Mouse (Mus musculus): ENCODE measurements at regions not wholly inside any gene's neighbourhood (a gene's known extent, or its start where the extent isn't known, plus 50 kb on each side); places are given as distances from the start of the nearest gene placed in this dataset.

DNA sequence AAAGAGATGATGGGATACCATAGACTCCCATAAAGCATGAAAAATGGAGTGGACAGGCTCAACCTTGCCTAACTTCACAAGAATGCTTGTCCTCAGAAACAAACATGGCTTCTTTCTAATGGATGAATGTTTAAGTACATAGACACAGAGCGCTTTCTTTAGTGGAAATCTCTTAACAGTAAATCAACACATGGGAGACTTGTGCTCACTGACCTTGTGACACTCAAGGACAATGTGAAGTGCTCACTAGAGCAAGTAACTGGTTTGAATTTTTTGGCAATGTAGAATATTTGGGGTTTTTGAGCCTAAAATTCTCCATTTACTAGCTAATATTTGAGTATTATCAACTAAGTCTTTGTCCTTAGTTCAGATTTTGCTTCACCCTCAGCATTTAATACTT lies 88.0 kb downstream of the Tent5c start:
- Histone ChIP-seq H3K9ac (no peak overlapping the region), H3K4me1 (no peaks in the 10 kb centered on the region), H3K4me2 (no peak overlapping the region), H3K27ac (replicated peaks) (no peak overlapping the region), H3K36me3 (no peaks in the 10 kb centered on the region), H3K9me3 (no peaks in the 10 kb centered on the region), H3K4me3 (no peak overlapping the region), H3K27me3 (replicated peaks) (no peaks in the 10 kb centered on the region)
- ATAC-seq (ENCODE audit: extremely low read depth, insufficient number of reproducible peaks, low FRiP score, low TSS enrichment), result no peak
- WGBS, result 91% methylated on average over 1 of the region's 1 CpGs

- no peaks in the 10 kb centered on the region for H3K27me3 ChIP-seq (replicated peaks)
- H3K9ac ChIP-seq, result no peak overlapping the region
- 79% methylated on average over 3 of the region's 3 CpGs for WGBS
- H3K4me3 ChIP-seq, result no peak overlapping the region
- H3K4me2 ChIP-seq, result no peak overlapping the region
- no peaks in the 10 kb centered on the region for H3K9me3 ChIP-seq
- ATAC-seq (ENCODE audit: extremely low read depth, insufficient number of reproducible peaks, low FRiP score, low TSS enrichment), result no peak
- no peaks in the 10 kb centered on the region for H3K36me3 ChIP-seq
- no peak overlapping the region for H3K27ac ChIP-seq (replicated peaks)
- H3K4me1 ChIP-seq, result 0 out of 2 replicates have a peak, but pooled peaks cover 3% of the 10 kb centered on the region
Measured at GRCm38 (mm10) chr3:100397491-100397890, 91.6 kb downstream of the Tent5c start.

GRCm38 (mm10) chr3:100394911-100395604 lies 94.1 kb downstream of the Tent5c start:
- Histone ChIP-seq H3K36me3 (no peaks in the 10 kb centered on the region), H3K9ac (no peak overlapping the region), H3K9me3 (no peaks in the 10 kb centered on the region), H3K4me1 (0 out of 2 replicates have a peak, but pooled peaks cover 3% of the 10 kb centered on the region), H3K27ac (replicated peaks) (no peak overlapping the region), H3K4me3 (no peak overlapping the region), H3K4me2 (no peak overlapping the region), H3K27me3 (replicated peaks) (no peaks in the 10 kb centered on the region)
- ATAC-seq (ENCODE audit: extremely low read depth, insufficient number of reproducible peaks, low FRiP score, low TSS enrichment), result no peak
- WGBS, result 53% methylated on average over 9 of the region's 9 CpGs

- H3K9ac ChIP-seq, result no peak overlapping the region
- no peaks in the 10 kb centered on the region for H3K27me3 ChIP-seq (replicated peaks)
- H3K9me3 ChIP-seq, result no peaks in the 10 kb centered on the region
- no peak overlapping the region for H3K4me2 ChIP-seq
- no peak overlapping the region for H3K27ac ChIP-seq (replicated peaks)
- H3K4me3 ChIP-seq, result no peak overlapping the region
- WGBS, result 86% methylated on average over 1 of the region's 1 CpGs
- no peaks in the 10 kb centered on the region for H3K36me3 ChIP-seq
- H3K4me1 ChIP-seq, result 0 out of 2 replicates have a peak, but pooled peaks cover 3% of the 10 kb centered on the region
- no peak for ATAC-seq (ENCODE audit: extremely low read depth, insufficient number of reproducible peaks, low FRiP score, low TSS enrichment)
Measured at GRCm38 (mm10) chr3:100393956-100394355, 95.2 kb downstream of the Tent5c start.

GRCm38 (mm10) chr3:100382181-100382580 lies 106.9 kb downstream of the Tent5c start:
- Histone ChIP-seq H3K4me2 (no peak overlapping the region), H3K36me3 (no peaks in the 10 kb centered on the region), H3K9me3 (no peaks in the 10 kb centered on the region), H3K4me3 (no peak overlapping the region), H3K9ac (no peak overlapping the region), H3K27me3 (replicated peaks) (no peaks in the 10 kb centered on the region), H3K27ac (replicated peaks) (no peak overlapping the region), H3K4me1 (no peaks in the 10 kb centered on the region)
- ATAC-seq (ENCODE audit: extremely low read depth, insufficient number of reproducible peaks, low FRiP score, low TSS enrichment), result no peak
- WGBS, result 43% methylated on average over 1 of the region's 1 CpGs

GRCm38 (mm10) chr3:100381363-100381762 lies 107.8 kb downstream of the Tent5c start:
- no peak overlapping the region for H3K9ac ChIP-seq
- H3K27ac ChIP-seq (replicated peaks), result no peak overlapping the region
- WGBS, result 68% methylated on average over 2 of the region's 2 CpGs
- H3K4me3 ChIP-seq, result no peak overlapping the region
- H3K4me2 ChIP-seq, result no peak overlapping the region
- H3K4me1 ChIP-seq, result no peaks in the 10 kb centered on the region
- no peaks in the 10 kb centered on the region for H3K36me3 ChIP-seq
- ATAC-seq (ENCODE audit: extremely low read depth, insufficient number of reproducible peaks, low FRiP score, low TSS enrichment), result no peak
- no peaks in the 10 kb centered on the region for H3K27me3 ChIP-seq (replicated peaks)
- no peaks in the 10 kb centered on the region for H3K9me3 ChIP-seq

- Histone ChIP-seq H3K9me3 (no peaks in the 10 kb centered on the region), H3K4me3 (no peak overlapping the region), H3K27ac (replicated peaks) (no peak overlapping the region), H3K4me2 (no peak overlapping the region), H3K9ac (no peak overlapping the region), H3K4me1 (no peaks in the 10 kb centered on the region), H3K27me3 (replicated peaks) (no peaks in the 10 kb centered on the region), H3K36me3 (no peaks in the 10 kb centered on the region)
- ATAC-seq (ENCODE audit: extremely low read depth, insufficient number of reproducible peaks, low FRiP score, low TSS enrichment), result no peak
- WGBS, result 61% methylated on average over 1 of the region's 1 CpGs
Measured at GRCm38 (mm10) chr3:100376162-100376561, 113.0 kb downstream of the Tent5c start.

DNA sequence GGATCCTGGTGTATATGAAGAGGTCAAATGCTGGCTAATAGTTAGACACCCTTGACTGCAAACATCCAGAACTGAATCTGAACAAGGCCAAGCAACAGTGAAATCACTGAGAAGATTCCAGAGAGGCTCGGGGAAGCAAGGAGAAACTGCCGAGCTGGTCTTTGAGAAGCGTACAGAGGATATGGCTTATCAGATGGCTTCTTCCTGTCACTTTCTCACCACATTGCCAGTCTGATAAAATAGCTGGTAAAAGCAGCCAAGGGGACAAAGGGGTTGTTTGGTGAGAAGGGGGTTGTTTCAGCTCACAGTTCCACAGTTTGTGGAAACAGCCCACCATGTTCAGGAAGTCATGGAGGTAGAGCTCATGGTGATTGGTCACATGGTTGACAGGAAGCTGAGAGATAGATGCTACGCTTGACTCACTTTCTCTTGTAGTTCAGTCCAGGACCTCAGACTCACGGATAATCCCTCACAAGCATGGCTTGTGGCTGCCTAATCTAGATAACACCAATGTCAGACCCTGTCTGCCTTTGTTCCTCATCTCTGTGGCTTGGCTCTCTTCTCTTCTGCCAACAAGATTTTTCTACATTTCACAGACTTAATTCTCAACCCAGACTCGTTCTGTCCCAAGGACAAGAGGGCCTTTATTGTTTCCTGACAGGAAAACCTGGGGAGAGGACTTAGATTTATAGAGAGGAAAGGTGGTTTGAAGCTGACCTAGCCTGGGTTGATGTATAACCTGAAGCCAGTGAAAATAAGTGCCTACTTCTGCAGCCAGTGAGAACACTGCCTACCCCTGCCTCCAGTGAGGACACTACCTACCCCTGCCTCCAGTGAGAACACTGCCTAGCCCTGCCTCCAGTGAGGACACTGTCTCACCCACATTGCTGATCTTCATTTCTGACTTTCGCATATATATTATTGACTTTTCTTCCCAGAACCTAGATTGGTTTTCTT lies 122.0 kb downstream of the Tent5c start:
- Histone ChIP-seq H3K27ac (replicated peaks) (no peak overlapping the region), H3K4me1 (no peaks in the 10 kb centered on the region), H3K4me2 (no peak overlapping the region), H3K27me3 (replicated peaks) (no peaks in the 10 kb centered on the region), H3K4me3 (no peak overlapping the region), H3K36me3 (no peaks in the 10 kb centered on the region), H3K9me3 (no peaks in the 10 kb centered on the region), H3K9ac (no peak overlapping the region)
- WGBS, result 43% methylated on average over 7 of the region's 7 CpGs
- no peak for ATAC-seq (ENCODE audit: extremely low read depth, insufficient number of reproducible peaks, low FRiP score, low TSS enrichment)

- Histone ChIP-seq H3K9me3 (no peaks in the 10 kb centered on the region), H3K27me3 (replicated peaks) (no peaks in the 10 kb centered on the region), H3K36me3 (no peaks in the 10 kb centered on the region), H3K4me1 (no peaks in the 10 kb centered on the region), H3K4me3 (no peak overlapping the region), H3K27ac (replicated peaks) (no peak overlapping the region), H3K4me2 (no peak overlapping the region), H3K9ac (no peak overlapping the region)
- no peak for ATAC-seq (ENCODE audit: extremely low read depth, insufficient number of reproducible peaks, low FRiP score, low TSS enrichment)
- WGBS, result 79% methylated on average over 3 of the region's 3 CpGs
Measured at GRCm38 (mm10) chr3:100366447-100366846, 122.7 kb downstream of the Tent5c start.

DNA sequence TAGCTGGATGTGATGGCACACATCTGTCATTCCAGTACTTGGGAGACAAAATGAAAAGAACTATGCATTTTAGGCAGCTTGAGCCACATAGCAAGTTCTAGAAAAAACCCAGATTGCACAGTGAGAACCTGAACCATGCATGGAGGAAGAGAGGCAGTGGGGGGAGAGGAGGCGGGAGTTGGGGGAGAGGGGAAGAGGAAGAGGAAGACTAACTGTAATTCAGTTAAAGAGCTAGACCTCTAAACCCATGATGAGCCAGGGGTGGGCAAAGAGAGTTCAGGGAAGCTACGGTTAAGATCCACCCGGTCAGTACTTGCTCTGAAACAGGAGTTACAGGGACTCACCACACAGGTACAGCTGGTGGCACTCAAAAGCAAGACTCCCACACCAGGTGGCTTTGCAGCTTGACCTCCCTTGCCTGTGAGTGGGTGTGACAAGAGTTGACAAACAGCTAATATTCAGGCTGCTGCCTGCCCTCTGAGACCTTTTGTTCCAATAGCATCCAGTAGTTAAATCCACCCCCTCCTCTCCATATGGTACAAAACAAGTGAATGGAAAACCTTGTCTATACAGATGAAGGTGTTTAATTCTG lies 123.7 kb downstream of the Tent5c start:
- H3K36me3 ChIP-seq, result no peaks in the 10 kb centered on the region
- H3K9me3 ChIP-seq, result no peaks in the 10 kb centered on the region
- 73% methylated on average over 3 of the region's 3 CpGs for WGBS

GRCm38 (mm10) chr3:100364706-100365105 lies 124.4 kb downstream of the Tent5c start:
- 73% methylated on average over 2 of the region's 2 CpGs for WGBS
- no peak overlapping the region for H3K27ac ChIP-seq (replicated peaks)
- ATAC-seq (ENCODE audit: extremely low read depth, insufficient number of reproducible peaks, low FRiP score, low TSS enrichment), result no peak

More for the DNA sequence above, 123.7 kb downstream of the Tent5c start:
- Histone ChIP-seq H3K4me1 (no peaks in the 10 kb centered on the region), H3K27me3 (replicated peaks) (0 out of 2 replicates have a peak, but pooled peaks cover under 1% of the 10 kb centered on the region), H3K9ac (no peak overlapping the region), H3K27ac (replicated peaks) (no peak overlapping the region), H3K4me2 (no peak overlapping the region), H3K4me3 (no peak overlapping the region)
- no peak for ATAC-seq (ENCODE audit: extremely low read depth, insufficient number of reproducible peaks, low FRiP score, low TSS enrichment)

More at GRCm38 (mm10) chr3:100364706-100365105, 124.4 kb downstream of the Tent5c start:
- Histone ChIP-seq H3K9me3 (no peaks in the 10 kb centered on the region), H3K4me1 (no peaks in the 10 kb centered on the region), H3K27me3 (replicated peaks) (0 out of 2 replicates have a peak, but pooled peaks cover 4% of the 10 kb centered on the region), H3K9ac (no peak overlapping the region), H3K36me3 (no peaks in the 10 kb centered on the region), H3K4me3 (no peak overlapping the region), H3K4me2 (no peak overlapping the region)

Data from heart, embryonic 13.5 days (tissue).